Mouse (Mus musculus) limb, embryonic 10.5 days (tissue): ENCODE measurements at regions not wholly inside any gene's neighbourhood (a gene's known extent, or its start where the extent isn't known, plus 50 kb on each side); places are given as distances from the start of the nearest gene placed in this dataset.
"Not testable (repeated sequence)": the region's sequence is repeated elsewhere in the genome, so short reads cannot be mapped to it uniquely, and the experiment has no call there.

Experiments used
- DNase-seq: peaks from one replicate; pipeline ENCODE4 v3.0.0-alpha.2; 2017; ENCODE audit warnings: low spot score
- H3K27ac ChIP-seq: fragments of 300-500 bp; sonication (generic); 2 replicates; pipeline ENCODE4 v1.5.1; 2016; ENCODE audit warnings: mild to moderate bottlenecking
- H3K27me3 ChIP-seq: fragments of 300-500 bp; sonication (generic); 2 replicates; pipeline ENCODE4 v1.6.1; 2016; ENCODE audit warnings: low read depth, mild to moderate bottlenecking; ENCODE audit not compliant: poor library complexity, severe bottlenecking
- H3K36me3 ChIP-seq: fragments of 300-500 bp; sonication (generic); 2 replicates; pipeline ENCODE4 v1.6.1; 2016; ENCODE audit warnings: mild to moderate bottlenecking, moderate library complexity
- H3K4me1 ChIP-seq: fragments of 300-500 bp; sonication (generic); 2 replicates; pipeline ENCODE4 v1.6.1; 2016
- H3K4me3 ChIP-seq: fragments of 300-500 bp; sonication (generic); 2 replicates; pipeline ENCODE4 v1.5.1; 2016; ENCODE audit warnings: mild to moderate bottlenecking, moderate library complexity
- H3K9me3 ChIP-seq: fragments of 300-500 bp; sonication (generic); replicated peaks from 2 replicates; pipeline ENCODE4 v1.6.1; 2016; ENCODE audit warnings: mild to moderate bottlenecking
- WGBS: fragments of 180-500 bp; shearing (Covaris S2); methylation state at CpG from one replicate; pipeline ENCODE4 v1.1.7; 2016; 5-methylcytosine and 5-hydroxymethylcytosine counted together

DNA sequence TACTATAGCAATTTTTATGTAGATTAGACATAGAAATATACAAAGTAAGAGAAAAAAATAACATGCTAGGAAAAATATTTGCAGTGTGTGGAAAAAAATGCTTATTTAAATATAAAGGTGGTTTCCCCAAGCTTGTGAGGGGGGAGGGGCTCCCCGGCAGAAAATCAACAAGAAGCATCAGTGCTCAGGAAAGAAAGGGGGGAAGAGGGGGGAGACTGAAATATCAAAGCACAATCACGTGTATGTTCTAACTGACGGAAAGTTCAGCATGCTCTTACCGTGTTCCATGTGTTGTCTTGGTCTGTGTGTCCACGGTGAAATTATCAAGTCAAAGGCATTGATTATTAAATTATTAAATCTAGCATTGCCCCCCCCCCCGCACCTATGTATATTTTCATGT, 92.3 kb upstream of the Tspan5 start:
- H3K4me1 ChIP-seq = peaks cover 30% of the 10 kb centered on the region
- no peaks in the 10 kb centered on the region for H3K9me3 ChIP-seq
- H3K27ac ChIP-seq = no peak overlapping the region
- H3K4me3 ChIP-seq = no peak overlapping the region
- 91% methylated on average over 6 of the region's 6 CpGs for WGBS
- no peak for DNase-seq
- H3K36me3 ChIP-seq = no peaks in the 10 kb centered on the region
- no peaks in the 10 kb centered on the region for H3K27me3 ChIP-seq

DNA sequence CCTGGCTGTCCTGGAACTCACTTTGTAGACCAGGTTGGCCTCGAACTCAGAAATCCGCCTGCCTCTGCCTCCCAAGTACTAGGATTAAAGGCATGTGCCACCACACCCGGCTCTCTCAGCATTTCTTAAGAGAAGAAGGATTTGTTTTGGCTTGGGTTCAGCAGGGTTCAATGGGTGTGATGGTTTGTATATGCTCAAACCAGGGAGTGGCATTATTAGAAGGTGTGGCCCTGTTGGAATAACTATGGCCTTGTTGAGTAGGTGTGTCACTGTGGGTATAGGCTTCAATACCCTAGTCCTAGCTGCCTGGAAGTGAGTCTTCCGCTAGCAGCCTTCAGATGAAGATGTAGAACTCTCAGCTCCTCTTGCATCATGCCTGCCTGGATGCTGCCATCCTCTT, 91.3 kb upstream of the Tspan5 start:
- DNase-seq, H3K36me3 ChIP-seq, H3K9me3 ChIP-seq, H3K27ac ChIP-seq, H3K4me3 ChIP-seq, H3K27me3 ChIP-seq: not testable (repeated sequence)
- WGBS = 91% methylated on average over 4 of the region's 4 CpGs
- peaks cover 24% of the 10 kb centered on the region for H3K4me1 ChIP-seq

DNA sequence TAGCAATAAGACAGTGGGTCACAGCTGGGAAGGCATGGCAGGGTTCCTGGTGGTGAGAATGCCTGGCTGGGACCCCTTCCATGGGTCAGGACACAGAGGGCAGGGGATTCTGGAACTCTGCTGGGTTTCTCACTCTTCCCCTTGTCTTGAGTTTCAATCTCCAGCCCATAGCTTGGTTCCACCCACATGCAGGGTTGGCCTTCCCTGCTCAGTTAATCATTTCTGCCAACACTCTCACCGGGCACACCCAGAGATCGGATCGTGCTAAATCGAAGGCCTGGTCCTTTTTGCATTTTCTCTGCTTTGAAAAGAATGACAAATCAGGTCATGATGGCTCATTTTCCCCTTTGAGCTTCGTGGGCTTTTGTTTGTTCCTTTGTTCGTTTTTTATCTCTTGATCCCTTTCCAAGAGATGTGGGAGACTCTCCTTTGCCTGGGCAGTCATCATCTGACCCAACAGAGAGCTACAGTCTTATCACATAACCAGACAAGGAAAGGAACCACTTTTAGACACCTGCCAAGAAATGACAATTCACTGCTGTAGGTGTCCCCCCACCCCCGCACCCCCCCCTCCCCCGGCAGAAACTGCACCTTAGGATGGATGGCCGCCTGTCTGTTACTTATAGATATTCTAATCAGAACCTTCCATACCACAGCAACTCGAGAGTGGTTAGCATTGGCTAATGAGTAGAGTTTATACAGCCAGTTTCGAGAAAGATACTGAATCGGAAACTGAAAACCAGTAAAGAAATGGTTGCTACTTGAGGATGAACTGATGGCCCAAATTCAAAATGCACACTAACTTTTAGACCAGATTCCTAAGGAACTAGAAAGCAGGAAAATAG, 90.4 kb upstream of the Tspan5 start:
- WGBS = 93% methylated on average over 12 of the region's 12 CpGs
- Histone ChIP-seq H3K4me3 (no peak overlapping the region), H3K36me3 (no peaks in the 10 kb centered on the region), H3K27ac (no peak overlapping the region; the same call in 1 of the 2 replicates), H3K27me3 (no peaks in the 10 kb centered on the region), H3K9me3 (peaks cover 3% of the 10 kb centered on the region; the same call in 1 of the 2 replicates), H3K4me1 (peaks cover 20% of the 10 kb centered on the region)
- DNase-seq = no peak

DNA sequence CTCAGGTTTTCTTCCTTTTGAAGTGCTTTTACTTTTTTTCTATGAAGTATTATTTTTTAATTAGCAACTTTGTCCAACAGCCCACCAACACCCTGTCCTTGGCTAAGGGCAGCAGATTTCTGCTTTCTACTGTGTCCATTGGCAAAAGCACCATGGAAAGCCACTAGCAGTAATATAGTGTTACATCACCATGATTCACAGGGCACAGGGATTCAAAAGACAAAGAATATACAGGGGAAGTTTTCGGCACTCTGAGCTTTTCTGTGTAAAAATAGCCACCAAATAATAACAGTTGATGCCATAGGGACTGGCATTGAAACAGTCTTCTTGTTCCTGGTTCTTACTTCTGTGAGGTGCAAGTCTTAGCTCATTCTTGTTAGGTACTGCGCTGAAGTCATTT, 89.8 kb upstream of the Tspan5 start:
- DNase-seq = no peak
- Histone ChIP-seq H3K4me3 (no peak overlapping the region), H3K27me3 (no peaks in the 10 kb centered on the region), H3K36me3 (no peaks in the 10 kb centered on the region), H3K4me1 (peaks cover 20% of the 10 kb centered on the region), H3K27ac (peak overlapping the region; percentile 26; the same call in 1 of the 2 replicates), H3K9me3 (peaks cover 3% of the 10 kb centered on the region; the same call in 1 of the 2 replicates)
- 97% methylated on average over 2 of the region's 2 CpGs for WGBS

DNA sequence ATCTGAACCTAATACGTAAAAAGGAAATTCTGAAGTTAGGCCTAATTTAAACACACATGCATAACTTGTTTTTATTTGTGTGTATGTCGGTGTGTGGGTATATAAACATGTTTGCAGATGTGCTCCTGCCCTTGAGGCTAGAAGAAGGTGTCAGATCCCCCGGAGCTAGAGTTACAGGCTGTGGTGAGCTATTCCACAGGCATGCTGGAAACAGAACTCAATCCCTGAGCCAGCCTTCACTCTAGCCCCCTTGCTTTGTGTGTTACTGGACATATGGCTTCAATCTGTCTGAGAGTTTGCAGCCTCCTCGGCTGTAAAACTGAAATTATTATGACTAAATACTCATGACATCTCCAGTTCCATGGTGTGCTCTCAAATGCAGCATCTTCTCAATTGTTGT, 89.3 kb upstream of the Tspan5 start:
- peaks cover 20% of the 10 kb centered on the region for H3K4me1 ChIP-seq
- DNase-seq = no peak
- WGBS = 66% methylated on average over 4 of the region's 4 CpGs
- no peaks in the 10 kb centered on the region for H3K27me3 ChIP-seq
- no peaks in the 10 kb centered on the region for H3K36me3 ChIP-seq
- H3K4me3 ChIP-seq = no peak overlapping the region
- H3K27ac ChIP-seq = no peak overlapping the region
- peaks cover 3% of the 10 kb centered on the region; the same call in 1 of the 2 replicates for H3K9me3 ChIP-seq

DNA sequence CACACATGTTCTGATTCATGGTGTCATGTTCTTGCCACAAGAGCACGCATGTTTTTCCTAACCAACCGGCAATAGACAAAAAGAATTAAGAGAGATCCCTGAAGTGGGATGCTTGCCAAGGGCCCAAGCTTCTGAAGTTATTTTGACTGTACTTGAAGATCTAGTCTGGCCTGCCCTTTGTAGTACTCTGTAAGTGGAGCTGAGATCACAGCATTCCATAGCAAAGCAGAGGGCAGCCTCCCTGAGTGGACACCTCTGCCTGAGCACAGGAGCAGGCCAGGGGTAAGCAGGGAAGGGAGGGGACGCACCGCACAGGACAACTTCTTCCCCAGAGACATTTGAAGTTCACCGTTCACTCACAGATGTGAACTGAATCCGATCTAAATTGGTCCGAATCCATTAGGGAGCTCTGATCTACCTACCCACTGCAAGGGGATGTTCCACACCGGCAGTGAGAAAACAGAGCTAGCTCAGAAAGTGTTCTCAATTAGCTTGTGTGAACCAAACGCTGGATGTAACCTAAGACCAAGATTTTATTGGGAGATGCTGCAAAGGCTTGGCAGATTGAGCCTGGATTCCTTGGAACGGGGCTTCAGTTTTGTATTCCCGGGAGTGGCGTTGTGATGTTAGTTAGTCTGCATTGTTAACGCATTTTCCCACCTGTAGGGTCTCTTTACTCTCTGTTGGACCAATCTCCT, 88.3 kb upstream of the Tspan5 start:
- H3K9me3 ChIP-seq = peaks cover 3% of the 10 kb centered on the region; the same call in 1 of the 2 replicates
- DNase-seq = no peak
- WGBS = 91% methylated on average over 13 of the region's 13 CpGs
- no peak overlapping the region for H3K4me3 ChIP-seq
- peaks cover 20% of the 10 kb centered on the region for H3K4me1 ChIP-seq
- no peaks in the 10 kb centered on the region for H3K36me3 ChIP-seq
- no peak overlapping the region for H3K27ac ChIP-seq
- no peaks in the 10 kb centered on the region for H3K27me3 ChIP-seq

DNA sequence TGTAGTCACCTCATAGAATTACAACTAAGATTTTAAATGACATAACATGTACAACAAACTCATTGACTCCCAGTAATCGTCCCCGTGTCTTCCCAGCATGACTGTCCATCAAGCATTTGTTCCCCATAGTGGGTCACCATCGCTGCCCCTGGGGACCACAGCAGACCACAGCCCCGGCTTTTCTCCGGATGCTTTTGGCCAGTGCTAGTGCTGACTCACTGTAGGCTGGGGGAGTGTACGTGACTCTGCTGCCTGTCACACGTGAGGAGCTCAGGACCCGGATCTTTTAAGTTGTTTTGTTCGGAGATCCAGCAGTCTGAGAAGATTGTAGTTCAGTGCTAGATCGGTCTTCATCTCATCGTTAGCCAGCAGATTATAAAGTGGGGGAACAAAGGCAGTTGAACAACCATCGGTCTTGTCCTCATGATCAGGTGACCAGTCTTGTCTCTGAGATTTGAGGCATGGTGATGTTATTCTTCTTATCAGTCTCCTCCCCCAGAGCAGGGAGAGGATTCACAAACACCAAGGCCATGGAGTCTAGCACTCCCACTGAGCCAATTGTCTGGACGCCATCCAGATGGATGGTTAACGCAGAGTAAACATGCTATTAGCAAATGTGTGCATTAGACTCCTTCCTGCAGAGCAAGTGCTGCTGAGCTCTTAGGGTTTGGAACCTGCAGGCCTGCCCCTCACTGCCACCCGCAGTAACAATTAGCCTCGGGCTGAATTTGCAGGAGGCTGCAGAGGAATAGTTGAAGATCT, 87.2 kb upstream of the Tspan5 start:
- Histone ChIP-seq H3K9me3 (peaks cover 3% of the 10 kb centered on the region; the same call in 1 of the 2 replicates), H3K4me3 (no peak overlapping the region), H3K4me1 (peaks cover 20% of the 10 kb centered on the region), H3K27ac (no peak overlapping the region; the same call in 1 of the 2 replicates), H3K27me3 (no peaks in the 10 kb centered on the region), H3K36me3 (no peaks in the 10 kb centered on the region)
- DNase-seq = no peak
- WGBS = 90% methylated on average over 16 of the region's 16 CpGs

DNA sequence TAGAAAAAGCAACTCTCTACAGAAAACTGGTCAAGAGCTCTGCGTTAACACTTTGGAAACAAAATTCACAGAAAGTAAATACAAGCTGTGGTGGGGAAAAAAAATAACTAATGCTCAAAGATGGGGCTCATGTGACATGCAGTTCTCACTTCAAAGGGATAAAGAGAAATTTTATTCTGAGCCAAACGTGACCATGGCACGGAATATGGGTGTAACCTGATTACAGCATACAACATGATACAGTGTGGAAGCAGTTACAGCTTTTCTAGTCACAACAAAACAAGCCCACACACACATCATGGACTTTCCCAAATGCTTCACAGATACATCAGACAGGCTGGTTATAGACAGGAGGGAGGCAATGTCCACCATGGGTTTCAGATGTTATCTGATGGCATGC, 86.5 kb upstream of the Tspan5 start:
- Histone ChIP-seq H3K36me3 (no peaks in the 10 kb centered on the region), H3K4me3 (no peak overlapping the region), H3K27me3 (no peaks in the 10 kb centered on the region), H3K9me3 (peaks cover 3% of the 10 kb centered on the region; the same call in 1 of the 2 replicates), H3K4me1 (peaks cover 20% of the 10 kb centered on the region), H3K27ac (no peak overlapping the region)
- WGBS = 95% methylated on average over 3 of the region's 3 CpGs
- no peak for DNase-seq

DNA sequence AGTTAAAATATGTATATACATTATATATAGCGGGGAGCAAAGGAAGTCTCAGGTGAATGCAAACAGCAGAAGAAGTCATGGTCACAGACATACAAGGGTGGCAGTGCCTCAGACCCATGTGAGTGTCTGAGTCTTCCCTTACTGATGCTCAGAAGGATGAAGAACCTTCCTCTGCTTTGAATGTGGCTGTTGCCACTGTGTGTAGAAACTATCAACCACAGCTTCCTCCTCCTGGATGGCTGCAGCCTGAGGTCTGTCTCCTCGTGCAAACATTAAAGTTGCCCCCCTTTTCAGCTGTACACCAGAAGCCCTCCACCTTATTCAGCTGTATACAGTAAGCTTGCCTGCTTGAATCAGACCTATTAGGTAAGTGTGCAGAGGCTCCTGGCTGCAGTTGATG, 79.4 kb upstream of the Tspan5 start:
- H3K4me1 ChIP-seq = no peaks in the 10 kb centered on the region
- no peak overlapping the region for H3K27ac ChIP-seq
- no peaks in the 10 kb centered on the region for H3K27me3 ChIP-seq
- H3K36me3 ChIP-seq = no peaks in the 10 kb centered on the region
- DNase-seq = no peak
- WGBS = 89% methylated on average over 2 of the region's 2 CpGs
- H3K4me3 ChIP-seq = no peak overlapping the region
- no peaks in the 10 kb centered on the region for H3K9me3 ChIP-seq

DNA sequence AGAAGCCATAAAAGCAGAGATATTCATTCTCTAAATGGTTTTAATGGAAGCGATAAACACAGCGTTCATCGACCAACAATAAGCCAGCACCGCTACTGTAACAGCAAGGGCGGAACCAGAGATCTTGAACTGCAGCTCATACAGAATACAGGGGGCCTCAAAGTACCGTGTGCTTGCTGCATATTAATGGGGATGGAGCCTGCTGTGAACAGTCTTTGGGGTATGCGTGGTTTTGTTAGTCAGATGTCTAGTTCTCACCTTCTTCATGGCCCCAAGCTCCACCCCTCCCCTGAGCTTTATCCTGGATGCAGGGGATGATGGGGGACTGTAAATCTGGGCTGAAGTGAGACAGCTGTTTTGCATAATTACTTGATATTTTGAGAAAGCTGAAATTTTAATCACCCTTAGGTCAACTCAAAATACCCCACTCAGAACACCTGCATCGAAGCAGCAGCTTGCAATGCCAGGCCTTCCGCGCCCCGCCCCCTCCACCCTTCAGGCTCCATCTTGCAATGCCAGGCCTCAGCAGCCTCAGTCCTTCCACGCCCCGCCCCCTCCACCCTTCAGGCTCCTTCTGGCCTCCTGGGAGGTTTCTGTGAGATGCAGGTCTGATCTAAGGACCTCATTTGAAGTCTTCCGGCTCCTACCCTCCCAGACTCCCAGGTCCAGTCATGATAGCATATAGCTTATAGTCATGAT, 73.5 kb upstream of the Tspan5 start:
- Histone ChIP-seq H3K9me3 (no peaks in the 10 kb centered on the region), H3K4me3 (no peak overlapping the region), H3K27ac (no peak overlapping the region), H3K4me1 (no peaks in the 10 kb centered on the region), H3K36me3 (no peaks in the 10 kb centered on the region), H3K27me3 (no peaks in the 10 kb centered on the region)
- 83% methylated on average over 14 of the region's 14 CpGs for WGBS
- DNase-seq = no peak

DNA sequence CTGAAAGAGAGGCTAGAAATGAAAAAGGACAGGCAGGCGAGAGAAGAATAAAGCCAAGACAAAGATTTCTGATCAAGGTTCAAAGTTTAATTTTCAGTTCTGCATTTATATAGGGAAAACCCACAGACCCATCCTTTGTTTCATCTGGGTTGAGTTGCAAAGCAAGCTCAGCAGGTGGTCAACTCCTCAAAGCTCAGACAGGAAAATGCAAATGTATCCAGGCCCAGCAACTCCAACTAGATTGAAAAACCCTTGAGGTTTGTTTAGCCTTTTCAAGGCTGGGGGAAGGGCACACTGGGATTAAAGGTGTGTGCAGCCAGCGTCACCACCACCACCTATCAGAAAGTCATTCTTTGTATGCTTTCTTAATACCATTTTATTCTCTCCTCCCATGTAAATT, 66.1 kb upstream of the Tspan5 start:
- Histone ChIP-seq H3K4me3 (no peak overlapping the region), H3K4me1 (no peaks in the 10 kb centered on the region), H3K27ac (no peak overlapping the region), H3K9me3 (no peaks in the 10 kb centered on the region), H3K36me3 (no peaks in the 10 kb centered on the region), H3K27me3 (no peaks in the 10 kb centered on the region)
- no peak for DNase-seq
- 59% methylated on average over 2 of the region's 2 CpGs for WGBS

DNA sequence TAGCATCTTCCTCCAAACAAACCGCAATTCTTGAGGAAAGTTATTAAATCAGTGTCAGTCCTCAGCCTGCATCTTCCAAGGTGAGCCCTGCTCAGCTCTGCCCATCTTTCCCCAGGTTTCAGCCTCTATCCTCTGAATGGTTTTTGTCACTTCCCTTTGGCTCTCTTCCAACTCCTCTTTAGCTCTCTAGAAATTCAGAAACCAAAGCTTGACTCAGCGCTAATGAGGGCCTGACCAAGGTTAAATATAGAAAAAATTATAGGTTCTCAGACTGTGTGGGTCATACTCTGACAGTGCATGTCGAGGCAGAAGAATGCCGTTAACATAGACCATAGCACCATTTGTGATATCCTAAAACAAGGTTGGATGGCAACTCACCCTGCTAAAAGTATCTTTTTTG, 63.6 kb upstream of the Tspan5 start:
- no peaks in the 10 kb centered on the region for H3K9me3 ChIP-seq
- H3K4me3 ChIP-seq = no peak overlapping the region
- no peaks in the 10 kb centered on the region for H3K27me3 ChIP-seq
- WGBS = 88% methylated on average over 4 of the region's 4 CpGs
- H3K36me3 ChIP-seq = no peaks in the 10 kb centered on the region
- no peaks in the 10 kb centered on the region for H3K4me1 ChIP-seq
- no peak for DNase-seq
- no peak overlapping the region for H3K27ac ChIP-seq
